Mouse (Mus musculus) thymus, adult 18-20 months (tissue): Measurements from ENCODE around the gene Igsf9.

Experiments
- DNase-seq, 2 experiments: peaks; one replicate each; pipeline ENCODE4 v3.0.0; 2022; ENCODE audit warnings: mixed read lengths in 2 of 2

Gene Igsf9

GRCm38 (mm10) chr1:172481540-172482280 is at the start of gene Igsf9:
Igsf9 (plus strand) TSS chr1:172481788.
- DNase-seq, result peak; percentile 93 to 95

GRCm38 (mm10) chr1:172431836-172432586 is 49.6 kb upstream of the Igsf9 start:
- DNase-seq, result no peak

- DNase-seq, result no peak
These were observed 49.0 kb upstream of the Igsf9 start for GRCm38 (mm10) chr1:172432587-172432955.

- DNase-seq, result no peak
These were observed 48.4 kb upstream of the Igsf9 start for GRCm38 (mm10) chr1:172433012-172433850.

GRCm38 (mm10) chr1:172433851-172434165 is 47.8 kb upstream of the Igsf9 start:
- DNase-seq, result no peak

- DNase-seq, result no peak
These were observed 44.8 kb upstream of the Igsf9 start for GRCm38 (mm10) chr1:172436785-172437184.

- no peak for DNase-seq
These were observed 43.0 kb upstream of the Igsf9 start for GRCm38 (mm10) chr1:172438621-172439020.

- no peak for DNase-seq
These were observed 41.1 kb upstream of the Igsf9 start for GRCm38 (mm10) chr1:172440521-172440920.

GRCm38 (mm10) chr1:172441935-172442445 is 39.6 kb upstream of the Igsf9 start:
- DNase-seq, result no peak

- no peak for DNase-seq
These were observed 31.4 kb upstream of the Igsf9 start for GRCm38 (mm10) chr1:172450226-172450625.

GRCm38 (mm10) chr1:172450848-172451470 is 30.6 kb upstream of the Igsf9 start:
- DNase-seq, result no peak

GRCm38 (mm10) chr1:172452911-172453310 is 28.7 kb upstream of the Igsf9 start:
- DNase-seq, result no peak

- DNase-seq, result no peak
These were observed 27.8 kb upstream of the Igsf9 start for GRCm38 (mm10) chr1:172453810-172454209.

GRCm38 (mm10) chr1:172455416-172455815 is 26.2 kb upstream of the Igsf9 start:
- peak; percentile 7 to 23 for DNase-seq

GRCm38 (mm10) chr1:172456001-172456677 is 25.4 kb upstream of the Igsf9 start:
- peak in 1 of 2 experiments; percentile 17 for DNase-seq

- no peak for DNase-seq
These were observed 24.4 kb upstream of the Igsf9 start for GRCm38 (mm10) chr1:172457196-172457595.

GRCm38 (mm10) chr1:172458041-172458440 is 23.5 kb upstream of the Igsf9 start:
- no peak for DNase-seq

- no peak for DNase-seq
These were observed 20.0 kb upstream of the Igsf9 start for GRCm38 (mm10) chr1:172461602-172462001.

- DNase-seq, result no peak
These were observed 19.1 kb upstream of the Igsf9 start for GRCm38 (mm10) chr1:172462534-172462933.

GRCm38 (mm10) chr1:172463387-172464333 is 17.9 kb upstream of the Igsf9 start:
- DNase-seq, result no peak

- DNase-seq, result no peak
These were observed 13.2 kb upstream of the Igsf9 start for GRCm38 (mm10) chr1:172468301-172468877.
